Mouse (Mus musculus): ENCODE measurements around the gene Smyd2. TPM values are rescaled to one million over a fixed set of nuclear protein-coding genes. Genes with fewer than 3 reads are reported as not detected.

The Smyd2 gene
- polyA plus RNA-seq, 1 experiment, result 15.2 TPM

DNA sequence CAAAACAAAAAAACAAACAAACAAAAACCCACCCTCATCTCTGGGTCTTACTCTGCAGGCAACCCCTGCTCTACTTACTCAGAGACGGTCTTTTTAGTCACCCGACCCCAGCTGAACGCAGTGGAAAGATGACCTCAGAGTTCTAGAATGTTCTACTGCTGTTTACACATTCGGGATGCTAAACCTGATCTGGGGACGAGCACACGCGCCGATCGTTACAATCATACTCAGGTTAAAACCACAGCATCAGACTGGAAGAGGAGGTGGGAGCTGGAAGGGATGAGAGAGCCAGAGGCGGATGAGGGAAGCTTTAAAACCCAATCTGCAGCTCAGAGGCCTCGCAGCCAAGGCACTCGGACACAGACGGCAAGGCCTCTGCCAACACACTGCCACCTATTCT, 23.5 kb downstream of the Smyd2 start:
- Histone ChIP-seq H3K9me3 (no peaks in the 10 kb centered on the region), H3K27me3 (replicated peaks) (no peaks in the 10 kb centered on the region), H3K36me3 (replicated peaks; ENCODE audit: low read length) (peaks cover 96% of the 10 kb centered on the region), H3K4me1 (peaks cover 12% of the 10 kb centered on the region), H3K4me3 (replicated peaks) (no peak overlapping the region)
- TF ChIP-seq FLI1 (IDR thresholded peaks at IDR 0.05; ENCODE audit: low read length), result no peak
- no peak for TF ChIP-seq GATA1 (IDR thresholded peaks at IDR 0.05; ENCODE audit: borderline replicate concordance, low read length)

DNA sequence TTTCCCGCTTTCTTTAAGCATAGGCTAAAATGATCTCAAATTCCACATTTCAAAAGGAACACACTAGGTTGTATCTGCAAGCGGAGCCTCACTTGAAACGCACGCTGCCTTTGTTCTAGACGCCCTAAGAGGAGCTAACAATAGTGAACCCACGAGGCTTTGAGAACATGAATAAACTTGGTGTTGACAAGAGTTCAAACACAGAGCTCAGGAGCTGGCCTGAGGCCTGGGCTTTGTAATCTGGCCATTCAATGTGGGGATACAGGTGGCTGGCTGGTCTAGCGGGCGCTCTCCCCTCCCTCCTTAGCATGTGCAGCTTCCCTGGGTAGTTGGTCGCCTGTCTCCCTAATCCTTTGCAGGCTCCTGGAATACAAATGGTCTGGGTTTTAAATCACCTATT, 24.3 kb downstream of the Smyd2 start:
- H3K9me3 ChIP-seq, result no peaks in the 10 kb centered on the region
- H3K4me1 ChIP-seq, result peaks cover 12% of the 10 kb centered on the region
- peaks cover 97% of the 10 kb centered on the region for H3K36me3 ChIP-seq (replicated peaks; ENCODE audit: low read length)
- no peaks in the 10 kb centered on the region for H3K27me3 ChIP-seq (replicated peaks)
- no peak for TF ChIP-seq FLI1 (IDR thresholded peaks at IDR 0.05; ENCODE audit: low read length)
- no peak for TF ChIP-seq GATA1 (IDR thresholded peaks at IDR 0.05; ENCODE audit: borderline replicate concordance, low read length)
- H3K4me3 ChIP-seq (replicated peaks), result no peak overlapping the region

- no peaks in the 10 kb centered on the region for H3K27me3 ChIP-seq (replicated peaks)
- no peaks in the 10 kb centered on the region for H3K9me3 ChIP-seq
- H3K4me3 ChIP-seq (replicated peaks), result no peak overlapping the region
- peaks cover 10% of the 10 kb centered on the region for H3K4me1 ChIP-seq
- peaks cover 91% of the 10 kb centered on the region for H3K36me3 ChIP-seq (replicated peaks; ENCODE audit: low read length)
- TF ChIP-seq FLI1 (IDR thresholded peaks at IDR 0.05; ENCODE audit: low read length) (no peak), GATA1 (IDR thresholded peaks at IDR 0.05; ENCODE audit: borderline replicate concordance, low read length) (no peak)
Observed at GRCm38 (mm10) chr1:189894191-189894590, 28.0 kb downstream of the Smyd2 start.

DNA sequence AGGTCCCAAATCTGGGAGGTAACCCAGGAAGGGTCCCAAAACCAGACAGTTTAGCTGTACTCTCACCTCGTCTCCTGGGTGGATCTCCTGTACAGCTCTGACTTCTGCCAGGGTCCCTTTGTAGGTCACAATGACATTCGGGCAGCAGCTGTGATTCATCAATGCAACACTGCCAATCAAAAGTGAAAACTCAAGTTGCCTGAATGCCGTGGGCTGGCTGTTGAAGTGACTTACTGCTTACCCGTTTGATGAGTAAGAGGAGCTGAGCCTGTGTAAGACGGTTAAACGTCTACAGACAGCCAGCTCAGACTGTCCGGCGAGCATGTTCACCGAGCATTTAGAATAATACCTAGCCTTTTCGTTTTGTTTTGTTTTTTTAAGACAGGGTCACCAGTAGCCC, 33.4 kb downstream of the Smyd2 start:
- Histone ChIP-seq H3K4me1 (peaks cover 10% of the 10 kb centered on the region), H3K36me3 (replicated peaks; ENCODE audit: low read length) (peaks cover 78% of the 10 kb centered on the region), H3K9me3 (no peaks in the 10 kb centered on the region), H3K27me3 (replicated peaks) (no peaks in the 10 kb centered on the region), H3K4me3 (replicated peaks) (no peak overlapping the region)
- TF ChIP-seq GATA1 (IDR thresholded peaks at IDR 0.05; ENCODE audit: borderline replicate concordance, low read length) (no peak), FLI1 (IDR thresholded peaks at IDR 0.05; ENCODE audit: low read length) (no peak)

DNA sequence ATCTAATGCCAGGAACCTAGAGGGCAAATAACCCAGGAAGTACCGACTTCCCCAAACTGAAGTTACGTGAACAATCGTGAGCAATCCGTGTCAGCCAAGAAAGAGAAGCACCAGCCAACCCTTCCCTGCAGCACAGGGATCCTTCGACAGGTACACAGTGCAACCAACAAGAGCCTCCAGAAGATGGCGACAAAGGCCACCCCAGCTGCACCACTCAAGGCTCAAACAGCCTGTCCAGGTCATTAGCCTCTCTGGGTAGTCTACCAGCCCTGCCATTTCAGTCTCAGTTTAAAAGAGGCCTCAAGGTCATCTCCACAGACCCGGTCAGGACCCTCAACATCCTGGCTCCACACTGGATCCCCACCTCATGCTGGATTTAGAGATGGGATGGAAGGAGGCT, 34.6 kb downstream of the Smyd2 start:
- no peaks in the 10 kb centered on the region for H3K9me3 ChIP-seq
- peaks cover 78% of the 10 kb centered on the region for H3K36me3 ChIP-seq (replicated peaks; ENCODE audit: low read length)
- no peak for TF ChIP-seq FLI1 (IDR thresholded peaks at IDR 0.05; ENCODE audit: low read length)
- TF ChIP-seq GATA1 (IDR thresholded peaks at IDR 0.05; ENCODE audit: borderline replicate concordance, low read length), result no peak
- H3K4me3 ChIP-seq (replicated peaks), result no peak overlapping the region
- no peaks in the 10 kb centered on the region for H3K27me3 ChIP-seq (replicated peaks)
- H3K4me1 ChIP-seq, result peaks cover 10% of the 10 kb centered on the region

DNA sequence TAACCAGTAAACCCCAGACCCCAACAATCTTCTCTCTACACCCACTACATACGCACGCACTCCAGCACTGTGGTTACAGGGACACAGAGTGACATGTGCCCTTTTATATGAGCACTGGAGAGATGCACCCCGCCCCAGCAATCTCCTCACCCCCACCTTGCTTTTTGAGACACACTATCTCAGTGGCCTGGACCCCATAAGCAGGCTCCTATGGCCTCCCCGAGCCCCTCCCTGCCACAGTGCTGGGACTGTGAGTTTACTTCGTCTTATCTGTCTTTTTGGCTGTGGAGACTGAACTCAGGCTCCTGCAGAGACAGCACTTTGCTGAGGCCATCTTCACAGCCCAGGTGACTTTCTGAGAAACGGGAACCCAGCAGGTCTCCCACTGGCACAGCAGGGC, 36.2 kb downstream of the Smyd2 start:
- TF ChIP-seq FLI1 (IDR thresholded peaks at IDR 0.05; ENCODE audit: low read length) (no peak), GATA1 (IDR thresholded peaks at IDR 0.05; ENCODE audit: borderline replicate concordance, low read length) (no peak)
- Histone ChIP-seq H3K9me3 (no peaks in the 10 kb centered on the region), H3K27me3 (replicated peaks) (no peaks in the 10 kb centered on the region), H3K4me1 (peaks cover 10% of the 10 kb centered on the region), H3K36me3 (replicated peaks; ENCODE audit: low read length) (peaks cover 84% of the 10 kb centered on the region), H3K4me3 (replicated peaks) (no peak overlapping the region)

DNA sequence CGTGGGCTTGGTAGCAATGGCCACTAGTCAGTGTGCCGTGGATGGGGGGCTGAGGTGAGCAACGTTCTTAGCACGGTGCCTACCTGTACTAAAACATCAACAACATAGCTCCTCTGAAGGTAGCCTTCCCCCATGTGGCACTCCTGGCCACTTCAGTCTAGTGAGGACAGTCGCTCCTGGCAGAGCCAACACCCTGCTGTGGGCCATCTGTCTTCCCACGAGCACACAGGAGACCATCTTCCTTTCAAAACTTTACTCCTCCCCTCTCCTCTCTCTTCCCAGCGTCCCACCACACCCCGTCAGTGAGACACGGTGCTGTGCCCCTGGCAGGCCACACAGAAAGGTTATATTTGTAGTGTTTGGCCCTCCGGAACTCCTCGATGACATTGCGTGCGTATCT, 37.2 kb downstream of the Smyd2 start:
- Histone ChIP-seq H3K4me1 (peaks cover 10% of the 10 kb centered on the region), H3K27me3 (replicated peaks) (no peaks in the 10 kb centered on the region), H3K36me3 (replicated peaks; ENCODE audit: low read length) (peaks cover 85% of the 10 kb centered on the region), H3K9me3 (no peaks in the 10 kb centered on the region), H3K4me3 (replicated peaks) (no peak overlapping the region)
- TF ChIP-seq FLI1 (IDR thresholded peaks at IDR 0.05; ENCODE audit: low read length) (no peak), GATA1 (IDR thresholded peaks at IDR 0.05; ENCODE audit: borderline replicate concordance, low read length) (no peak)

GRCm38 (mm10) chr1:189883531-189884170, 38.5 kb downstream of the Smyd2 start:
- Histone ChIP-seq H3K36me3 (replicated peaks; ENCODE audit: low read length) (peaks cover 80% of the 10 kb centered on the region), H3K4me1 (peaks cover 13% of the 10 kb centered on the region), H3K27me3 (replicated peaks) (no peaks in the 10 kb centered on the region), H3K9me3 (no peaks in the 10 kb centered on the region), H3K4me3 (replicated peaks) (no peak overlapping the region)
- no peak for TF ChIP-seq FLI1 (IDR thresholded peaks at IDR 0.05; ENCODE audit: low read length)
- TF ChIP-seq GATA1 (IDR thresholded peaks at IDR 0.05; ENCODE audit: borderline replicate concordance, low read length), result no peak

GRCm38 (mm10) chr1:189882886-189883285, 39.3 kb downstream of the Smyd2 start:
- peaks cover 73% of the 10 kb centered on the region for H3K36me3 ChIP-seq (replicated peaks; ENCODE audit: low read length)

DNA sequence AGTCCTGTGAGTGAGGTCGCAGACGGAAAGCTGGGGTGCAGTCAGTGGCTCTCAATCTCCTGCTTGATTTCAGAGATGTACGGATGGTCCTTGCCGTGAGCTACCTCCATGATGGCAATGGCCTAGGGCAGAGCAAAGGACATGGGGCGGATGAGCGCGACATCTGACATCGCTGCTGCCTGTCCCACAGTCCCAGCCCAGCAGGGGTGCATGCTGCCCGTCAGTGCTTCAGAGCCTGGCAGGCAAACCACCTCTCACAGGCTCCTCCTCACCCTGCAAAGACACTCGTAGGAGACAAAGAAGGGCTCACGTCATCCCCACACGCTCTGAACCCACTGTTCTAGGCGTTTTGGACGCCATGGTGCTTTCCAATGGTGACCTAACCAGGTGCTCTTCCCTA, 41.4 kb downstream of the Smyd2 start:
- H3K4me3 ChIP-seq (replicated peaks), result peak overlapping the region; percentile 34
- H3K4me1 ChIP-seq, result peaks cover 14% of the 10 kb centered on the region
- TF ChIP-seq FLI1 (IDR thresholded peaks at IDR 0.05; ENCODE audit: low read length), result no peak
- TF ChIP-seq GATA1 (IDR thresholded peaks at IDR 0.05; ENCODE audit: borderline replicate concordance, low read length), result no peak
- H3K36me3 ChIP-seq (replicated peaks; ENCODE audit: low read length), result peaks cover 64% of the 10 kb centered on the region
- H3K27me3 ChIP-seq (replicated peaks), result no peaks in the 10 kb centered on the region
- H3K9me3 ChIP-seq, result no peaks in the 10 kb centered on the region

More at GRCm38 (mm10) chr1:189882886-189883285, 39.3 kb downstream of the Smyd2 start:
- H3K27me3 ChIP-seq (replicated peaks), result no peaks in the 10 kb centered on the region
- H3K4me1 ChIP-seq, result peaks cover 5% of the 10 kb centered on the region
- no peak overlapping the region for H3K4me3 ChIP-seq (replicated peaks)
- H3K9me3 ChIP-seq, result no peaks in the 10 kb centered on the region
- TF ChIP-seq FLI1 (IDR thresholded peaks at IDR 0.05; ENCODE audit: low read length) (no peak), GATA1 (IDR thresholded peaks at IDR 0.05; ENCODE audit: borderline replicate concordance, low read length) (no peak)

Measured in megakaryocyte, embryonic 14.5 days (primary cell).